Mouse (Mus musculus): Measurements from ENCODE around the gene Gucy2d. TPM values are rescaled to one million over a fixed set of nuclear protein-coding genes. Genes with fewer than 3 reads are reported as not detected.
A peak's percentile ranks its signal among the peaks of the same experiment; 100 is the strongest.

The Gucy2d gene
- polyA plus RNA-seq, 1 experiment from 2014 or later = not detected

DNA sequence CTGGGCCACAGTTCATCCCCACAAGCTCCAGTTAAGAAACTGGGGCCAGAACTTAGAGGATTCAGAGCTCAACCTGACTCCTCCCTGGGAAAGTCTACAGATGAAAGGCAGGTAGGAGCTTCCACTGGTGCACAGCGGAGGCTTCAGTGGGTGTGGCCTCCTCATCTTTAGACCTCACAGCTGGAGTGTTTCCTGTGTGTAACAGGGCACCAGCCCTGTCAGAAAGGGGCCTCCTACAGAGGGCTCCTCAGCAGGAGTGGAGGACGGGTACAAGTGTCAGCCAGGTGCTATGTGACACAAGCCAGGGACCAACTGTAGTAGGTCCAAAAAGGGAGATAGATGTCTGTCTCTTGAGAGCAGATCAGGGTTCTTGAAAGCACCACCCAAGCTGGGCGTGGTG is 73.0 kb downstream of the Gucy2d start:
- no peak overlapping the region for H3K4me2 ChIP-seq (ENCODE audit: low read length)
- H3K4me3 ChIP-seq (replicated peaks; ENCODE audit: low read length) = no peak overlapping the region
- no peak for ATAC-seq
- WGBS = 71% methylated on average over 3 of the region's 3 CpGs
- H3K9ac ChIP-seq (replicated peaks; ENCODE audit: low read depth, low read length) = no peak overlapping the region
- H3K27ac ChIP-seq (ENCODE audit: low read length) = no peak overlapping the region
- no peaks in the 10 kb centered on the region for H3K9me3 ChIP-seq (ENCODE audit: control insufficient read depth, low read length)
- H3K36me3 ChIP-seq (ENCODE audit: control insufficient read depth, insufficient read depth) = no peaks in the 10 kb centered on the region
- no peaks in the 10 kb centered on the region for H3K27me3 ChIP-seq (replicated peaks; ENCODE audit: control insufficient read depth, insufficient read depth, low read length)
- peaks cover 5% of the 10 kb centered on the region for H3K4me1 ChIP-seq (replicated peaks; ENCODE audit: control insufficient read depth, insufficient read depth, low read length)

DNA sequence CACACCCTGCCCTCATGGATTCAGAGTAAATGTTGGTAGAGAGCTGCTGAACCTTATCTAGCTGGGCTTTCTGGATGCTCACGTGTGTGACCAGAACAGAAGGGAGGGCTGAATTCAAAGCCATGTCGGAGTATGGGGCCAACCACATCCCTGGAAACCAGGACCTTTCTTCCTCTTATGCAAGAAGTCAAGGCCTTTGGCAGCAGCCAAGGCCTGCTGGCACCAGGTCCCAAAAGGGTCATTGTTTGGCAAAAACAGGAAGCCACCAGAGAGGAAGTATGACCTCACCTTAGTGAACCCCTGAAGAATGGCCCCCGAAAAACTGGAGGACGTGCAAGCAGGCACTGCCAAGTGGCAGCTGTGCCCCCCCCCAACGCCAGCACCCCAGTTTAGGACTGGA is 82.4 kb downstream of the Gucy2d start:
- Histone ChIP-seq H3K4me3 (replicated peaks; ENCODE audit: low read length) (no peak overlapping the region), H3K4me2 (ENCODE audit: low read length) (no peak overlapping the region), H3K27ac (ENCODE audit: low read length) (no peak overlapping the region), H3K36me3 (ENCODE audit: control insufficient read depth, insufficient read depth) (no peaks in the 10 kb centered on the region), H3K4me1 (replicated peaks; ENCODE audit: control insufficient read depth, insufficient read depth, low read length) (peaks cover 19% of the 10 kb centered on the region), H3K9ac (replicated peaks; ENCODE audit: low read depth, low read length) (no peak overlapping the region), H3K27me3 (replicated peaks; ENCODE audit: control insufficient read depth, insufficient read depth, low read length) (no peaks in the 10 kb centered on the region), H3K9me3 (ENCODE audit: control insufficient read depth, low read length) (no peaks in the 10 kb centered on the region)
- WGBS = 71% methylated on average over 5 of the region's 5 CpGs
- no peak; the same call in 1 of the 2 replicates for ATAC-seq

DNA sequence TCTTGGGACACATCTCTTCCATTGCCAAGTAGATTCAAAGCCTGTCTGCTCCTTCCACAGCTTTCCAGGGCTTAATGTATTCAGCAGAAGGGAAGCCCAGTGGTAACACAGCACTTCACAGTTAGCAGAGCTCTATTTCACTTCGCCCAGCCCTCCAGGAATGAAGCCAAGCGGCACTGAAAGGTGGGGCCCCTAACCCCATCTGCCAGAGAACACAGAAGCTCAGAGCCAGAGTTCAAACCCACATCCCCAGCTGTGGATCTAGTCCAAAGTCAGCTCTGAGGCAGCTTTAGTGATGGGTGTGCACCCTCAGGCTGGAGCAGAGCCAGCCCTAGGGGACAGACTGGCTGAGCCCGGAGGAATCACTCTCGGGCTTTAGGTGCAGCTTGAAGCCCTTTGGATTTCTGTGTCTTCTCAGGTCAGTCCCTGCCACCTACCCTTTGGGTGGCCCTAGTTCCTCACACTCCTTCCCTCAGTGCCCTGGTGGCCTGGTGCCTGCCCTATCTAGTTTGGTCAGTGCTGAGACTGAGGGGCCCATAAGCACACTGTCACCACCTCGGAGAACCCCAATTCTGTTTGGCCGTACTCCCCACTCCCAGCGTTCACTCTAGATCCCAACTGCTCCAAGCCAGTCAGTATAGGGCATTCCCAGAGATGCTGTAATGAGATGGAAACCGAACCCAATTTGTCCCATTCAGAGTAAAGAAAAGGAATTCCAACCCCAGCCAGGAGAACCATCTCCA is 83.0 kb downstream of the Gucy2d start:
- peaks cover 19% of the 10 kb centered on the region for H3K4me1 ChIP-seq (replicated peaks; ENCODE audit: control insufficient read depth, insufficient read depth, low read length)
- H3K4me3 ChIP-seq (replicated peaks; ENCODE audit: low read length) = no peak overlapping the region
- no peaks in the 10 kb centered on the region for H3K27me3 ChIP-seq (replicated peaks; ENCODE audit: control insufficient read depth, insufficient read depth, low read length)
- H3K9ac ChIP-seq (replicated peaks; ENCODE audit: low read depth, low read length) = no peak overlapping the region
- WGBS = 62% methylated on average over 8 of the region's 8 CpGs
- peak overlapping the region; percentile 6 for H3K27ac ChIP-seq (ENCODE audit: low read length)
- no peaks in the 10 kb centered on the region for H3K36me3 ChIP-seq (ENCODE audit: control insufficient read depth, insufficient read depth)
- ATAC-seq = peak; percentile 28; the same call in 1 of the 2 replicates
- no peaks in the 10 kb centered on the region for H3K9me3 ChIP-seq (ENCODE audit: control insufficient read depth, low read length)
- no peak overlapping the region for H3K4me2 ChIP-seq (ENCODE audit: low read length)

DNA sequence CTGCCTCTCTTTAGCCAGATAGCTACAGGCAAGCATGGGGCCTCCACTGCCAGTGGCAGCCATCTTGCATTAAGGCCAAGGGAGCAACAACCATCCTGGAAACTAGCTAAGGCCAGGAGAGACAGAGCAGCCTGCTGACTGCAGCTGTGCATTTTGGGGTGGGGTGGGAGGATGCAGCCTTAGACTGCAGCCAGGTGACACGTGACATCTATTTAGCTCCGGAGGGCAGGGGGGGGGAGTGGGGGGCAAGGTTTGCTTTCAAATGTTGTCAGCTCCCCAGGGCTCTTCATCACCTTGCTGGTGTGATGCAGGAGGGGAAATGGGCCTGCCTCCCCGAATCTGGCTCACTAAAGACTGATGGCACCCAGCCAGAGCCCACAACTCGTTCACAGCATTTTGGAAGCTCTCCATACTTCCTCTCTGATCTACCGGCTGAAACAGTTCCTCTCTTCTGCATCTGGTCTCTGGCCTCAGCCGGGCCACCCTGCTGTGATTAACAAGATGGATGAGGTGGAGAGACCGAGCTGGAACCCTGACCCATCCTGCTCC is 83.7 kb downstream of the Gucy2d start:
- 0 out of 2 replicates have a peak overlapping the region, but pooled peaks have one; percentile 9 for H3K9ac ChIP-seq (replicated peaks; ENCODE audit: low read depth, low read length)
- H3K4me3 ChIP-seq (replicated peaks; ENCODE audit: low read length) = no peak overlapping the region
- H3K36me3 ChIP-seq (ENCODE audit: control insufficient read depth, insufficient read depth) = no peaks in the 10 kb centered on the region
- peak overlapping the region; percentile 2; the same call in 1 of the 2 replicates for H3K4me2 ChIP-seq (ENCODE audit: low read length)
- H3K27ac ChIP-seq (ENCODE audit: low read length) = no peak overlapping the region
- H3K27me3 ChIP-seq (replicated peaks; ENCODE audit: control insufficient read depth, insufficient read depth, low read length) = no peaks in the 10 kb centered on the region
- 2% methylated on average over 7 of the region's 7 CpGs for WGBS
- no peaks in the 10 kb centered on the region for H3K9me3 ChIP-seq (ENCODE audit: control insufficient read depth, low read length)
- ATAC-seq = peak; percentile 69
- peaks cover 19% of the 10 kb centered on the region for H3K4me1 ChIP-seq (replicated peaks; ENCODE audit: control insufficient read depth, insufficient read depth, low read length)

DNA sequence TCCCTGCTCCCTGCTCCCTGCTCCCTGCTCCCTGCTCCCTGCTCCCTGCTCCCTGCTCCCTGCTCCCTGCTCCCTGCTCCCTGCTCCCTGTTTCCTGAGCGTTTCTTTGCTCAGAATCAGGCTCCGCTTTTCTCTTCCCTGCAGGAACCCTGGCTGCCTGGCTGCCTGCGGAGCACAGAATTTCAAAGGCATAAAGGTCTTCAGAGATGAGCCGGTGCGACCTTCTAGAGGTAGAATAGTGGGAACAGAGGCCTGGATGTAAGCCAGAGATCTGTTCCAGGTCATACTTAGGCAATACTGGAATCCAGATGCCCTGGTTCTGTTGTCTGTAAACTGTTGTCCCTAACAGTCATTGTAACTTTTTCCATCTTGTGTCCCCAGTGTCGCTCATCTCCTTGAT is 84.2 kb downstream of the Gucy2d start:
- Histone ChIP-seq H3K36me3 (ENCODE audit: control insufficient read depth, insufficient read depth) (no peaks in the 10 kb centered on the region), H3K27ac (ENCODE audit: low read length) (no peak overlapping the region), H3K9me3 (ENCODE audit: control insufficient read depth, low read length) (no peaks in the 10 kb centered on the region), H3K27me3 (replicated peaks; ENCODE audit: control insufficient read depth, insufficient read depth, low read length) (no peaks in the 10 kb centered on the region), H3K4me3 (replicated peaks; ENCODE audit: low read length) (no peak overlapping the region), H3K4me2 (ENCODE audit: low read length) (no peak overlapping the region), H3K9ac (replicated peaks; ENCODE audit: low read depth, low read length) (no peak overlapping the region), H3K4me1 (replicated peaks; ENCODE audit: control insufficient read depth, insufficient read depth, low read length) (peaks cover 19% of the 10 kb centered on the region)
- 19% methylated on average over 6 of the region's 6 CpGs for WGBS
- ATAC-seq = no peak

DNA sequence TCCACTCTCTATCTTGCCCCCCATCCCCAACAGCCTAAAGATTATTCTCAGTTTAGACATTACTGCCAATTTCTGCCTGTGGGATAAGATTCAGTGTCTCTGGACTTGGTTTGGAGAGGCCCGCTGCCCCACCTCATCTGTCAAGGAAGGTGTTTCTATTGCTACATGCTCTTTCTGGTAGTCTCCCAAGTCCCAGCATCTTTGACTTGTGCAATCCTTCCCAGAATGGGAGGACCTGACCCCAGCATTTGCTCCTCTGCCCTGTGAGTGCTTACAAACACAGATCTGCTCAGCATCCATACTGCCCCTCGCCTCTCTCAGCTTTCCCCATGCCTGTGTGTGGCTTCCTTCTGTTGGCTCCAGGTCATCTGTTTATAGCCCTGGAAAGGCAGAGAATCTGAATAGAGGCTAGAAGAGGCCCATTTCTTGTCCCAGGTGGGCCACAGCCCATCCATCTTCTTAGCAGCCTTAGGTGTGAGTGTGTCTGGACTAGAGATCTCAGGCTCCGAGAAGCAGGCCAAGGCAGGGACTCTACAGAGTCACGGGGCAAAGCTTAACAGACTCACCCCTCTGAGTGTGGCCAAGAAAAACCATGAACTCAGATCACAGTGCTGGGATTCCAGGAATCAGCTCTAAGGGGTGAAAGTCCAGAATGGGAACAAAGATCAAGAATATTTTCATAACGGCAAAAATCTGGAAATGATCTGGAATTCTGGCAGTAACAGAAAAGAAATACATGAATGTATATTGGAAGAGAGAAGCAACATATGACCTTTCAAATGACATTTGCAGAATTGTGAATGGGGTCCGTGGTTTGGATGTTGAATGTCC is 84.9 kb downstream of the Gucy2d start:
- no peaks in the 10 kb centered on the region for H3K36me3 ChIP-seq (ENCODE audit: control insufficient read depth, insufficient read depth)

More for the DNA sequence above, 84.9 kb downstream of the Gucy2d start:
- no peak overlapping the region for H3K9ac ChIP-seq (replicated peaks; ENCODE audit: low read depth, low read length)
- 90% methylated on average over 6 of the region's 6 CpGs for WGBS
- no peak overlapping the region for H3K27ac ChIP-seq (ENCODE audit: low read length)
- H3K4me3 ChIP-seq (replicated peaks; ENCODE audit: low read length) = no peak overlapping the region
- H3K4me2 ChIP-seq (ENCODE audit: low read length) = no peak overlapping the region
- peaks cover 19% of the 10 kb centered on the region for H3K4me1 ChIP-seq (replicated peaks; ENCODE audit: control insufficient read depth, insufficient read depth, low read length)
- H3K9me3 ChIP-seq (ENCODE audit: control insufficient read depth, low read length) = no peaks in the 10 kb centered on the region
- no peaks in the 10 kb centered on the region for H3K27me3 ChIP-seq (replicated peaks; ENCODE audit: control insufficient read depth, insufficient read depth, low read length)
- no peak for ATAC-seq

Other genes starting within 250 kb of the Gucy2d start
- 0.30 and 0.36 TPM in 2 replicates for gene B3gnt6, start 240.9 kb upstream of the Gucy2d start, polyA plus RNA-seq (2015; fragmentation: Nextera tagmentation; extraction: Ambion mirVana)
- gene Acer3, start 119.2 kb upstream of the Gucy2d start, polyA plus RNA-seq (2015; fragmentation: Nextera tagmentation; extraction: Ambion mirVana) = 8.5 and 9.1 TPM in 2 replicates
- gene Tsku, start 79.1 kb upstream of the Gucy2d start, polyA plus RNA-seq (2015; fragmentation: Nextera tagmentation; extraction: Ambion mirVana) = 7.9 and 8.0 TPM in 2 replicates
- gene Lrrc32, start 48.9 kb downstream of the Gucy2d start, polyA plus RNA-seq (2015; fragmentation: Nextera tagmentation; extraction: Ambion mirVana) = 2.6 and 2.8 TPM in 2 replicates
- gene Emsy, start 216.4 kb downstream of the Gucy2d start, polyA plus RNA-seq (2015; fragmentation: Nextera tagmentation; extraction: Ambion mirVana) = 41.6 and 42.2 TPM in 2 replicates

Data from forebrain, embryonic 16.5 days (tissue).